Mouse (Mus musculus) thymus, adult 2 months (tissue): ENCODE data around the gene Mogat1. TPM values are rescaled to one million over a fixed set of nuclear protein-coding genes. Genes with fewer than 3 reads are reported as not detected.

ENCODE experiments used
- DNase-seq: peaks from one replicate; pipeline ENCODE4 v3.0.0; 2021
- H3K27ac ChIP-seq: fragments of 200-500 bp; 2 replicates; pipeline ENCODE4 v1.5.1; 2012; ENCODE audit warnings: low read length, control low read depth; ENCODE audit not compliant: control insufficient read depth, insufficient read depth
- H3K27me3 ChIP-seq: fragments of 200-500 bp; 2 replicates; pipeline ENCODE4 v1.6.1; 2012; ENCODE audit warnings: mild to moderate bottlenecking, low read length, moderate library complexity, mixed read lengths; ENCODE audit not compliant: control insufficient read depth, insufficient read depth
- H3K36me3 ChIP-seq: fragments of 200-500 bp; 2 replicates; pipeline ENCODE4 v1.6.1; 2012; ENCODE audit warnings: mild to moderate bottlenecking, low read length, moderate library complexity; ENCODE audit not compliant: control insufficient read depth, insufficient read depth
- H3K4me1 ChIP-seq: fragments of 200-500 bp; replicated peaks from 2 replicates; pipeline ENCODE4 v1.6.1; 2012; ENCODE audit warnings: low read length; ENCODE audit not compliant: control insufficient read depth, insufficient read depth
- H3K4me3 ChIP-seq: fragments of 200-500 bp; 2 replicates; pipeline ENCODE4 v1.5.1; 2012; ENCODE audit warnings: mild to moderate bottlenecking, low read length, control low read depth, moderate library complexity; ENCODE audit not compliant: control insufficient read depth, insufficient read depth
- CTCF ChIP-seq: fragments of 200-500 bp; IDR thresholded peaks from 2 replicates; pipeline ENCODE4 v1.5.1; 2012; ENCODE audit warnings: mild to moderate bottlenecking, control low read depth, low read length, moderate library complexity, borderline replicate concordance; ENCODE audit not compliant: control insufficient read depth, poor library complexity, insufficient read depth; ENCODE audit errors: extremely low read depth
- POLR2A ChIP-seq: fragments of 200-500 bp; IDR thresholded peaks from 2 replicates; pipeline ENCODE4 v1.6.1; 2012; ENCODE audit warnings: mild to moderate bottlenecking, low read length, control low read depth, moderate library complexity; ENCODE audit not compliant: control insufficient read depth, poor library complexity, insufficient read depth; ENCODE audit errors: extremely low read depth
- WGBS: fragments of 180-500 bp; shearing (Covaris S2); methylation state at CpG from one replicate; pipeline ENCODE4 v1.1.7; 2018; 5-methylcytosine and 5-hydroxymethylcytosine counted together
- polyA plus RNA-seq: library from polyadenylated mRNA; depleted of rRNA; stranded (reverse); fragments of >200 nt; gene quantifications from 2 replicates; pipeline ENCODE4 v1.2.3, GENCODE M21; 2012

The Mogat1 gene
- polyA plus RNA-seq, 1 experiment, result 0.66 TPM

GRCm38 (mm10) chr1:78518907-78519306 lies 8.1 kb downstream of the Mogat1 start:
- DNase-seq, result no peak
- H3K36me3 ChIP-seq, result no peaks in the 10 kb centered on the region
- H3K4me3 ChIP-seq, result no peak overlapping the region
- no peaks in the 10 kb centered on the region for H3K4me1 ChIP-seq
- no peak overlapping the region for H3K27ac ChIP-seq
- no peak for TF ChIP-seq POLR2A
- no peak for TF ChIP-seq CTCF
- WGBS, result 87% methylated on average over 7 of the region's 7 CpGs
- no peaks in the 10 kb centered on the region for H3K27me3 ChIP-seq

GRCm38 (mm10) chr1:78525189-78525886 lies 14.5 kb downstream of the Mogat1 start:
- TF ChIP-seq CTCF (peak; percentile 93), POLR2A (no peak)
- H3K4me3 ChIP-seq, result no peak overlapping the region
- no peaks in the 10 kb centered on the region for H3K36me3 ChIP-seq
- no peak overlapping the region for H3K27ac ChIP-seq
- no peaks in the 10 kb centered on the region for H3K27me3 ChIP-seq
- WGBS, result 55% methylated on average over 23 of the region's 23 CpGs
- H3K4me1 ChIP-seq, result no peaks in the 10 kb centered on the region
- peak; percentile 61 for DNase-seq

- no peaks in the 10 kb centered on the region for H3K36me3 ChIP-seq
- H3K4me1 ChIP-seq, result no peaks in the 10 kb centered on the region
- no peak overlapping the region for H3K27ac ChIP-seq
- H3K27me3 ChIP-seq, result no peaks in the 10 kb centered on the region
- TF ChIP-seq CTCF (no peak), POLR2A (no peak)
- 94% methylated on average over 3 of the region's 3 CpGs for WGBS
- no peak overlapping the region for H3K4me3 ChIP-seq
- DNase-seq, result no peak
These were observed 17.6 kb downstream of the Mogat1 start for GRCm38 (mm10) chr1:78528356-78528755.

- Histone ChIP-seq H3K36me3 (no peaks in the 10 kb centered on the region), H3K4me1 (no peaks in the 10 kb centered on the region), H3K27ac (no peak overlapping the region), H3K27me3 (no peaks in the 10 kb centered on the region), H3K4me3 (no peak overlapping the region)
- no peak for DNase-seq
- TF ChIP-seq CTCF (no peak), POLR2A (no peak)
- WGBS, result 94% methylated on average over 8 of the region's 8 CpGs
These were observed 18.2 kb downstream of the Mogat1 start for GRCm38 (mm10) chr1:78529011-78529410.

GRCm38 (mm10) chr1:78530500-78531215 lies 19.9 kb downstream of the Mogat1 start:
- WGBS, result 89% methylated on average over 7 of the region's 7 CpGs
- TF ChIP-seq POLR2A (no peak), CTCF (no peak)

GRCm38 (mm10) chr1:78532184-78532800 lies 21.5 kb downstream of the Mogat1 start:
- no peaks in the 10 kb centered on the region for H3K36me3 ChIP-seq
- DNase-seq, result no peak
- WGBS, result 96% methylated on average over 15 of the region's 15 CpGs
- no peak overlapping the region for H3K27ac ChIP-seq
- H3K4me3 ChIP-seq, result no peak overlapping the region
- peaks cover 3% of the 10 kb centered on the region for H3K4me1 ChIP-seq
- no peaks in the 10 kb centered on the region for H3K27me3 ChIP-seq
- TF ChIP-seq POLR2A (no peak), CTCF (no peak)

More at GRCm38 (mm10) chr1:78530500-78531215, 19.9 kb downstream of the Mogat1 start:
- Histone ChIP-seq H3K4me1 (no peaks in the 10 kb centered on the region), H3K36me3 (no peaks in the 10 kb centered on the region), H3K27me3 (no peaks in the 10 kb centered on the region), H3K4me3 (no peak overlapping the region), H3K27ac (no peak overlapping the region)
- DNase-seq, result no peak
